Comparison of ENCODE assay signal across 9 mouse cellular contexts in the genomic region with DNA sequence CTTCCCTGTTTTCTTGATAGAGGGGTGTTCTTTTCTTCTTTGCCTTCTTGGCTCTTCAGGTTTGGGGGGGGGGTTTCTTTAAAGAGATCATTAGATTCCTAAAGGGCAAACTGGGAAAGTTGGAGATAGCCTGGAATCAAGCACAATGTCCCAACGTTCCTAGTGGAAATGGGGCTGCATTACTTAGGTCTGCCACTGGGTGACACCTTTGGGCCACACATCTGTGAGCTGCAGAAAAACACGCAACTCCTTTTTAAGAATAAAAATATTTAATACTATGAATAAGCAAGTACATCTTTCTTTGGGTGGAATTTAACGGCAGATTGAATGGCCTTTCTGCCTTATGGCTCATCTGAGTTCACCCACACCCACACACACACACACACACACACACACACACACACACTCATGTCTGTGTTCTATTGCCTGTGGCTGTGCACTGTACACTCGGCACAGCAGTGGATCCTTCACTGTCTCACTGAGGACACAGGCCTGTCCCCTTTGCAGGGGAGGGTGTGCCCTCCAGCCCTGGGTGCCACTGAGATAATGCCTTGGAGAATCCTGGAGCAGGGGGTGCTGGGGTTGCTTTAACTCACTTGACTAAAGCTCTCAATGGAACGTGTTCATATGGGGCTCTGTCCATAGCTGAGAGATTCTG.
DNase-seq lines count a peak whose midpoint lies in the region; ATAC-seq and TF ChIP-seq lines count a peak whose summit lies in the region.
"Had no signal": no experiment of that assay in that cellular context is flagged by ENCODE, and none has a peak within 500 bp of the region (broad histone marks: within the 10 kb centered on the region; RNA-seq: fewer than 3 reads in every experiment).

No protein-coding gene starts in this region.

- no peak for ATAC-seq in cerebellum, adult (ENCODE audit: insufficient number of reproducible peaks, low FRiP score, low TSS enrichment)
- ATAC-seq in megakaryocyte progenitor cell, adult 5-6 weeks (replicated peaks; ENCODE audit: poor library complexity), result peak; percentile 61; the same call in 1 of the 2 replicates

- no peaks in the 10 kb centered on the region for H3K36me3 ChIP-seq in hindbrain, embryonic 10.5 days
- no peaks in the 10 kb centered on the region for H3K36me3 ChIP-seq in small intestine, adult 2 months (ENCODE audit: control insufficient read depth, insufficient read depth, low read length)
- H3K36me3 ChIP-seq: stomach, embryonic 15.5 days had no signal

- peak; percentile 86; the same call in 1 of the 2 replicates for TF ChIP-seq CTCF in embryonic fibroblast, embryonic 13.5 days (IDR thresholded peaks at IDR 0.05; ENCODE audit: borderline replicate concordance, insufficient read depth, low read length)
- TF ChIP-seq CTCF in small intestine, adult 2 months (IDR thresholded peaks at IDR 0.05; ENCODE audit: extremely low read depth, insufficient read length, insufficient replicate concordance, low read depth, low read length), result peak; percentile 56; the same call in 1 of the 2 replicates

- peak; percentile 76 for DNase-seq in cerebellum, adult 11 months
- peak; percentile 38 to 50 for DNase-seq in adrenal gland, postnatal 4 days (ENCODE audit: low spot score in 2 of 2)
- DNase-seq in hindbrain, embryonic 10.5 days (ENCODE audit: low spot score), result peak; percentile 58
- DNase-seq in layer of hippocampus, postnatal 10 days (ENCODE audit: low spot score in 2 of 2), result peak; percentile 83 to 84

- WGBS in hindbrain, embryonic 10.5 days, result 56% methylated on average over 5 of the region's 5 CpGs
- 31% methylated on average over 5 of the region's 5 CpGs for WGBS in small intestine, adult 2 months

- no peaks in the 10 kb centered on the region for H3K27me3 ChIP-seq in hindbrain, embryonic 10.5 days (ENCODE audit: insufficient read depth, poor library complexity, severe bottlenecking)
- no peaks in the 10 kb centered on the region for H3K27me3 ChIP-seq in small intestine, adult 2 months (ENCODE audit: control insufficient read depth, insufficient read depth, low read length)
- H3K27me3 ChIP-seq: stomach, embryonic 15.5 days had no signal

- no peak overlapping the region for H3K27ac ChIP-seq in embryonic fibroblast, embryonic 13.5 days (ENCODE audit: insufficient read depth, low read length)
- no peak overlapping the region for H3K27ac ChIP-seq in hindbrain, embryonic 10.5 days
- no peak overlapping the region for H3K27ac ChIP-seq in small intestine, adult 2 months (ENCODE audit: insufficient read depth, low read depth, low read length)
- H3K27ac ChIP-seq: stomach, embryonic 15.5 days had no signal

- H3K9me3 ChIP-seq in hindbrain, embryonic 10.5 days, result no peaks in the 10 kb centered on the region
- H3K9me3 ChIP-seq: stomach, embryonic 15.5 days had no signal

- no peaks in the 10 kb centered on the region for H3K4me1 ChIP-seq in embryonic fibroblast, embryonic 13.5 days (ENCODE audit: control insufficient read depth, insufficient read depth, low read length)
- H3K4me1 ChIP-seq in hindbrain, embryonic 10.5 days (replicated peaks), result peaks cover 21% of the 10 kb centered on the region
- H3K4me1 ChIP-seq in small intestine, adult 2 months (ENCODE audit: control insufficient read depth, insufficient read depth, insufficient read length, low read length), result no peaks in the 10 kb centered on the region
- H3K4me1 ChIP-seq: stomach, embryonic 15.5 days had no signal

- no peak overlapping the region for H3K4me3 ChIP-seq in embryonic fibroblast, embryonic 13.5 days (ENCODE audit: insufficient read depth, low read length)
- no peak overlapping the region for H3K4me3 ChIP-seq in hindbrain, embryonic 10.5 days
- H3K4me3 ChIP-seq in small intestine, adult 2 months (ENCODE audit: low read depth, low read length), result no peak overlapping the region
- H3K4me3 ChIP-seq: stomach, embryonic 15.5 days had no signal

- no peak for TF ChIP-seq POLR2A in embryonic fibroblast, embryonic 13.5 days (IDR thresholded peaks at IDR 0.05; ENCODE audit: low read depth, low read length)
- TF ChIP-seq POLR2A in small intestine, adult 2 months (IDR thresholded peaks at IDR 0.05; ENCODE audit: low read depth, low read length), result no peak
